Mouse (Mus musculus) c-Kit-positive CD71-positive TER-119-negative erythroid progenitor cells, embryonic 14.5 days (primary cell): ENCODE measurements around the gene Mrpl9.

Experiments
- DNase-seq: peaks from one replicate; pipeline ENCODE4 v3.0.0-alpha.2; 2013; ENCODE audit warnings: low read depth

Gene Mrpl9

DNA sequence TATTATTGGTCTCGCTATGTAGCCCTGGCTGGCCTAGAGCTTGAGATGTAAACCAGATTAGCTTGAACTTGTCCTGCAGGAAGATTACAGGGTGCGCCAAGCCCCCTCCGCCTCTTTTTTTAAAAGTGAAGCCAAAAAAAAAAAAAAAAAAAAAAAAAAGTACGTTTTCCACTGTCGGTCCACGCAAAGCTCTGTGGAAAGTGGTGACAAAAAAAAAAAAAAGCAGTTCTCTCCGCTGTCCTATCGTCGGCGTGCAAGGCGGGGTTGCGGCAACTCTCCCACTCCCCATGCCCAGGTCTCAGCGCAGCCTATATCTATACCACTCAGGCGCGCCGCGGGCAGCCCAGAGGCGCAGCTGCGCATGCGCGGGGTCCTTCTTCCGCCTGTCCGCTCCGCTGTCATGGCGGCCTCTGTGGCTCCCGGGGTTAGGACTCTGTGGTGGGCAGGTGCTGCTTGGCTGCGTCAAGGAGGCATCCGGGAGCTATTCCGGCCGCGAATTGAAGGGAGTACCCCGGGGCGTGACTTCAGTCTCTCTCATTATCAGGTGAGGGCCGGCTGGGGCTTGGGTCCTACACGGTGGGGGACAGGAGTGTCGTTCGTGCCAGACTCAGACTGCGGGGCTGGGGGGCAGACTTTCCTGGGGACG lies at the start of gene Mrpl9:
Mrpl9 (plus strand) TSS at position 368 of the 646 bp plus-strand sequence.
- DNase-seq = peak; percentile 84

DNA sequence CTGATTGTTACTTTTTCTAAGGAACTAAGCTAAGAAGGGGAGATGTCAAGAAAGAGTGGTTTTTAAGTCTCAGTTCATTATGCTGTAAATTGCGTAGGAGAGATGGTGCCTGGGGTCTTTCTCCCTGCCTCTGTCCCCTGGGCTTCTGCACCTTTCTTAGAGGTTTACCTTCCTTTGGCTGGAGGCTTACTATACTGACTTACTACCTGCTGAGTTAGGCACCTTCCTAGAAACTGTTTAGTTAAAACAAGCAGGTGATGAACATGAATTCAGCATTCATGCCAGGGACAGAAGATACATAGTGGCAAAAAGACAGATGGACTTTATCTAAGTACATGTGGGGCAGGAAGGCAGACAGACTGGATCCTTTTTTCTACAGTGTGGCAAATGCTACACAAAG lies 46.8 kb upstream of the Mrpl9 start:
- no peak for DNase-seq

DNA sequence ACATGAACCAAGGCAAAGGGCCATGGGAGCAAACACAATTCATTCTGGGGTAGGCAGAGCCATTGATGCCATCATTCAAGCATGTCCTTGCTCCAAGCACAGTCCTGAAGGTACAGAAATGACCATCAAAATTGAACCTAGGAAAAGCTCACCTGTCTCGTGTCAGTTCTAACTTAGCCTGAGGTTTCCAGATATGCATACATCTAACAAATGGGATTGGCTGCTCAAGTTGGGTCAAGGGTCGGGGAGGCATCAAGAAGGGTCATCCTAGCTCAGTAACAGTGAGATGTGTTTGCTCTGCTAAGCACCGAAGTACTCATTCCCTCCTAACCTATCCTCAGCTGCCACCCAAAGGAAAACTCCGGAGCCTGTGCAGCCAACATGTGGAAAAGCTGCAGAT lies 46.3 kb upstream of the Mrpl9 start:
- no peak for DNase-seq

DNA sequence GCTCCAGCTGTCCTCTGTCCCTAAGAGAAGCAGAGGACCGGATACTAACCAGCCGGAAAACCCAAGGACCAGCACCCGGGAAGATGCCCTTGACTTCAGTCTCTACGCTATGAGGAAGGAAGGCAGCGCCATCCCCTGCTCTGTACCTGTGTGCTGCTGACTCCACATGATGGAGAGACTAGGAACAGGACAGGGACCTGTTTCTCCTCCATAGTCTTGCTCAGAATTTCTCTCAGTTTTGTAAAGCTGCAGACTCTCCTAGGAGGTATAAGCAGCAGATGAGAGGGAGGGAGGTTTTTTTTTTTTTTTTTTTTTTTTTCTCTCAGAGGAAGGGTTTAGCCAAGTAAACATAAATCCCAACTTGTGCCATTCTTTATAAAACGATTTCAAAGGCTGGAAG lies 44.9 kb upstream of the Mrpl9 start, which contains the start of gene Lingo4:
Lingo4 (plus strand) TSS at position 301 of the 400 bp plus-strand sequence.
- DNase-seq = no peak

DNA sequence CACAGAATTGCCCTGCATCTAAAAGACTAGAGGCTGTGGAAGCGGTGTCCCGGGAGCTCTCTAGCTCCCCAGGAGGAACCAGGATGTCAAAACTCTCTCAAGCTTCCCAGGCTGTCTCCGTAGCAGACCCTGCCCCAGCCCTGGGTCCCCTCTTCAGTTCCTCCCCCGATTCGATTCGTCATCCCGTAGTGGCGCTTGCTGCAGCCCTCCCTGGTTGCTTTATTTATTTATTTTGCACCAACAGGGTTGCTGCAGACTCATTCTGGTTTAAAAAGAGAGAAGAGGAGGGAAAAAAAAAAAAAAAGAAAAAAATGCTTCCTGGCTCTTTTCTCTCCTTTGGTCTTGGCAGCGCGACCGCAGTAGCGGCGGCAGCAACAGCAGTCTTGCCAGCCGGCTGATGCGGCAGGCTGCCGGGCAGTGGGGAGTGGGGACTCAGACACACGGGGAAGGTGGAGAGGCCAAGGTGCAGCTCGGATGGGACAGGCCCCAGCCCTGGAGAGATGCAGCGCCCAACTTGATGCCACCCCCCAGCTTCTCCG lies 44.1 kb upstream of the Mrpl9 start:
- no peak for DNase-seq

DNA sequence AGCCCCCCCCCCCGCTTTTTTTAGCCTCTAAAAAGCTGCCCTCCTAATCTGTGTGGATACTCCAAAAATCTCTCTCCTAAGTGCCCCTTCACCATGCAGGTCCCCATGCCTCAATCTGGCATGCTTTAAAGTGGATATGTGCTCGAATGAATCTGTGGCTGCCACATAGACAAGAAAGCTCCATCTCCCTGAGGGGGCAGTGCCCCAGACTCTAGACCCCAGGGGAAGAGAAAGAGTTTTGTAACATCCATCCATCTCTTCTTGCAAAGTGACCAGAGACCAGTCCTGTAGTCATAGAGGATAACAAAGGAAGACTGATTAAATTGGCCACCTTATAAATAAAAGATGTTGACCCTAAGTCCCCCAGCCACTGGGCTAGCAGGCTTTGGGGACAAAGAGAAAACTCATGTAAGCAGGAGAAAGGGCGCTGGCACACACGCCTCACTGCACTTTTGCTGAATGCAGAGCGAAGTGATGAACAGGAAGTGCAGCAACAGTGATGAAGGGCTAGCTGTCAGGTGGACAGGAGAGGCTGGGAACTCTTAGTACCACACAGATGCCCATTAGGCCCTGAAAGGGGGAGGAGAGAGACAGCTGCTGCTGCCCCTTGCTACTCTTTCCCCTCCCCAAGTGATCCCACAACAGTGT lies 43.3 kb upstream of the Mrpl9 start:
- DNase-seq = no peak

DNA sequence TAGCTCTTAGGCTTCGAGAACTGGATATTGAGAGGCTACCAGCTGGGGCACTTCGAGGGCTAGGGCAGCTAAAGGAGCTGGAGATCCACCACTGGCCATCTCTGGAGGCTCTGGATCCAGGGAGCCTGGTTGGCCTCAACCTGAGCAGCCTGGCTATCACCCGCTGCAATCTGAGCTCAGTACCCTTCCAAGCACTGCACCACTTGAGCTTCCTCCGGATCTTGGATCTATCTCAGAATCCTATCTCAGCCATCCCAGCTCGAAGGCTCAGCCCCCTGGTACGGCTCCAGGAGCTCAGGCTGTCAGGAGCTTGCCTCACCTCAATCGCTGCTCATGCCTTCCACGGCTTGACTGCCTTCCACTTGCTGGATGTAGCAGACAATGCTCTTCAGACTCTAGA lies 40.7 kb upstream of the Mrpl9 start:
- DNase-seq = no peak

DNA sequence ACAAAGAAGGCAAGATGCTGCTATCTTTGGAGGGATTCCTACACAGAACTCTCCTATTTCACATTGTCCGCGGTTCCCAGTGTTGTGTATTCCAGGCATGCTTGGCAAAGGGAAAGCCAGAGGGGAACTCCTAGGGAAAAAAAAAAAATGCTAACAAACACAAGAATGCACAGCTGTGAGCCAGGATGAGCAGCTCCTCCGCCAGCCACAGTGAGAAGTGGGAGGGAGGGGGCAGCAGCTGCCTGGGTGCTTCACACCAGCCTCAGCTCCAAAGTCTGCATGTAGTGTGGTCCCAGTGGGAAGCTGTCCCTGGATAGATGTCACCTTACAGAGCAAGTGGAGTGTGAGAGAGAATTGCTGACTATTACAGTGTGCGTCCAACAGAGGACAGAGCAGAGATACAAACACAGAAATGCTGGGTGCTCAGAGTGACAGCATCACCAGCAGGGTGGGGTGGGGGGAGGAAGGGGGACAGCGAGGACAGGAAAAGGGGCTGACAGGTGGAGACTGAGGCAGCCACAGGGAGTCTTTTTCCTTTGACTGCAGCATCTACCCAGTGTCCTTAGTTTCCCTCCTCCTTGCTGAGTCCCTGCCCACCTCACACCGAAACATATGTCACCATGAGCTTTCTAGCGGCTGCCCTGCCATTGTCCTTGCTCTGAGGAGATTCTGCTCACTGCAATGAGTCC lies 38.6 kb upstream of the Mrpl9 start:
- DNase-seq = no peak

DNA sequence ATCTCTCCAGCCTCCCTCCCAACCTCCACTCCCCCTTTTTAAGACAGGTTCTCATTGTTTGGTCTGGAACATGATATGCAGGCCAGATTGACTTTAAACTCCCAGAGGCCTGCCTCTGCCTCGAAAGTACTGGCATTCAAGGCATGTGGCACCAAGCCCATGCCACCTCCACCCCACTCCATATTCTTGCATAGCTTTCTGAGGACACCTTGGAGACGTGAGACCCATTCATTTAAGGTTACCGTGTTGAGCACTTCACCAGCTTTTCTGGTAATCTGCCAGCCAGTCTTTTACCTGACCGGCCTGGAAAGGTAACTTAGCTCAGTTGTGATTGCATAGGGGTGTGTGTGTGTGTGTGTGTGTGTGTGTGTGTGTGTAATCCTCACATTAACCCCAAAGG lies 37.6 kb upstream of the Mrpl9 start:
- no peak for DNase-seq

DNA sequence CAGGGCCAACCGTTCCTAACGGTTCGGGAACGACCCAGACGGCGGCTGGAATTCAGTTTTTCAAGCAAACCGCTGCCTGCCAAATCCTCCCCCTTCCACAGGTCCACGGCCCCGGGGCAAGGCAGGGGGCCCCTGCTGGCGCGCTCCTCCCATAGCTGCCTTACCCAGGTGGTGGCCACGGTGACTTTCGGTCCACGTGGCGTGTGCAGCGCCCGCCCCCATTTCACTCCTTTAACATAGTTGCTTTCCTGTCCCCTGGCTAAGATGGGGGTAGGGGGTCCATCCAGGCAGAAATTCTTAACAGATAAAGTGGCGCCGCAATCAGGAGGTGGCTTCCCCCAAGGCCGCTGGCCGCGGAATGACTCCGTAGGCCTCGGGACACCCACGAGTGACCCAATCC lies 30.6 kb upstream of the Mrpl9 start:
- DNase-seq = no peak

DNA sequence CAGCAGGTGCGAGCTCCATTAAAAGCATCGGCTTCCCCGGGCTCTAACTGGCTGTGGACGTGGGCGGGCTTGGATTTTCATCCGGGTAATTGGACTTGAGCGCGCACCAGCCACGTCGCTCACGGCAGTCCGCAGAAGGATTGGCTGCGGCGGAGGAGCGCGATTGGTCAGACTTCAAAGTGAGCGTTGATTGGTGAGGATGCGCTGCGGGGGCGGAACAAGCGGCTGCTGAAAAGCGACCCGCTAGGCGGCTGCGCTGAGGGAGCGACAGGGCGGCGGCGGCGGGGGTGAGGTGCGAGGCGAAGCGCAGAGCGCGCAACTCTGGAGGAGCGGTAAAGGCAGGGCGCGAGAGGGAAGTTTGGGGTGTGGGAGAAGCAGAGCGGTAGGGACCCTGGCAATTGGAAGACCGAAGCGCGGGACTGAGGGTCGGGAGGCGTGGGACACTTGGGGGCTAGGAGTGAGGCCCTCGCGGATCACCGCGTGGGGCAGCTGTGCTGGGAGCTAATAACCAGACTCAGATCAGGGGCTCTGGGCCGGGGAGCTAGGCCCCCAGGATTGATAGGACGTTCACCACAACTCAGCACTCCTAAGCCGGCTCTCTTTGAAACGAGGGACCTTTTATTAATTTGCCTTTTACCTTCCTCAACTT lies 30.0 kb upstream of the Mrpl9 start, which contains the start of gene Tdrkh:
Tdrkh (plus strand) TSS at position 243 of the 649 bp plus-strand sequence.
- DNase-seq = peak; percentile 81

DNA sequence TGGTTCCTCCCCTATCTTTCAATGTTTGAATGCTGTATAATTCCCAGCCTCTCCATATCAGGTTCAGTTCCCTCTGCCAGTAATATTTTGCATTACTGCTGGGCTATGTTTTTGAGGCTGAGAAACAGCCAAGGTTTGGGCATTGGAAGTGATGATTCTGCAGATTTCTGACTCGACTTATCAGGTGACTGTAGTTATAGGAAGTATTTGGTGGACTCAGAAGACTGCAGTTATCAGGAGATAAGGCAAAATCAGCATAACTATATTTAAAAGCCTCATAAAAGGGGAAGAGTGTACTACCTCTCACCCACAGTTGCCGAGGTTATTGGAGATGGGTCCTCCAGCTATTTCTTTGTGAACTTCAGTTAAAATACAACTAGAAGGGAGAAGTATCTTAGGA lies 12.1 kb upstream of the Mrpl9 start:
- no peak for DNase-seq

DNA sequence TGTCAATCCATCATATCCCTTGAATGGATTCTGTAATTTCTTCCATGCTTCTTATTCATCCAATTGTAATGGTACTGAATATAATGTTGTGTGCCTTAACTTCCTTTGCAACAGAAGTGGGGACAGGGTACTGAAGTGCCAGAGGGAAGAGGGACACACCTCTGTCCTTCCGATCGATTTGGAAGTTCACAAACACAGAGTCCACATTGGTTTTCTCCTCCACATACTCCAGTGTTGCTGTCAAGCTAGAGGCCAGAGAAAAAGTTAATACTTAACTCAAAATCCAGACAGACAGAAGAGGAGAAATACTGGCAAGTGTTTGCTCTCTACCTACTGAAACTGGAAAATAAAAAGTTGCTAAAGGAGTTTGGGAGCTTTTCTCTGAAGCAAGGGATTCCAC lies 8.8 kb upstream of the Mrpl9 start:
- no peak for DNase-seq

DNA sequence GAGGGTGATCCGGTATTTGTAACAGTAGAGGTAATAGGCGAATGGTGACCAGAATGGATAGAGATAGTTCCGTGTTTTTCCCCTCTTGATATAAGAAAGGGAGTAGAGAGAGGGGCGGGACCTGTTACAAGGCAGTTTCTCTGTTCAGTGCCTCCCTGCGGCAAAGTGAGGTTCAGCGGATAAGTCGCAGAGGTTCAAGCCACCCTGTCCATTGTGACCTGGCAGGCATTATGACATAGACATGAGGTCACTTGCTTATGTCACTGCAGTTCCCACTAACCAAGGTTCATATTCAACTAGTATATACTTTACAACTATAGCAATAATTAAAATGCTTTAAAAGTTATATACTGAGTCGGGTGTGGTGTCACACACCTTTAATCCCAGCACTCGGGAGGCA lies 6.7 kb upstream of the Mrpl9 start:
- DNase-seq = no peak

DNA sequence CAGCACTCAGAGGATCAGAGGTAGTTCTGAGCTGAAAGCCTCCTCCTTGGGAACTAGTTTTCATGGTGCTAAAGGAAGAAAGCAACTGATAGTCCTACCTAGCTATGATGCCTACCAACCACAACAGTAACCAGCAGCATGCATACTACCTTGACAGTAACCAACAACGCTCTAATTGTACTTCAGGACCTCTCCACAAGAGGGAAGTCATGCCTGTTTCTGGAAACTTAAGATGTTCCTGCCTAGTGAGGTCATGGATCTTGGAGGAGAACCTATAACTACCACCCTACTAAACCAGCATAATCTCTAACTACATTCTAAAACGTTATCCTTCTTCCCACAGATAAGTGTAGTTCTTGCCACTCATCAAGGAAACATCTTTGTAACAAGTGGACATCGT lies 1.9 kb upstream of the Mrpl9 start:
- no peak for DNase-seq

DNA sequence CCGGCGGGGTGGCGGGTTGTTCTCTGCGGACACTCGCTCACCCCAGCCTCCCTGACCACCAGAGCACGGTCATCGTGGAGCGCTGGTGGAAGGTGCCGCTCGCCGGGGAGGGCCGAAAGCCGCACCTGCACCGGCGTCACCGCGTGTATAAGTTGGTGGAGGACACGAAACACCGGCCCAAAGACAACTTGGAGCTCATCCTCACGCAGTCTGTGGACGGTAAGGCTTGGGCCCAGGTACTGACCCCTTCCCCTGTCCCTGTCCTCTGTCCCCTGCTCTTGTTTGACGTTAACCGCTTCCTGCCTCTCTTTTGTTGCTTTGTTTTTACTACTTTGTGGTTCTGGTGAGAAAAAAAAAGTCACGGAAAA lies 463 bp downstream of the Mrpl9 start, which contains the start of gene Oaz3:
Oaz3 (minus strand) TSS at position 319 of the 368 bp plus-strand sequence.
- DNase-seq = no peak

DNA sequence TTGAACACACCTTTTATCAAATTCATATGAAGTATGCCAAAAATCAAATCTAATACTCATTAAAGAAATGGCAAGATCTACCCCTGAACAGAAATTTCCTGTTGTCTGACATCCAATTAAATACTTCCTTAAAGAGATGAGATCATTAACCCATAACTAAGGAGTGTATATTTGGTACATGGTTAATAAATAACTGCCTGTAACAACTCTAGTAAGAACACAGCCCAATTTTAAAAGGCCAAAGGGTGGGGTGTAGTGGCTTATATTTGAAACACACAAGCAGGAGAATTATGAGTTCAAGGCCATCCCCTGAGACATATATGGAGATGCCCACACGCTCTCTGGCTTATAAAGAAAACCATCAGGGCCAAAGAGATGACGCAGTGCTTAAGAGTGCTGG lies 6.3 kb downstream of the Mrpl9 start:
- no peak for DNase-seq

DNA sequence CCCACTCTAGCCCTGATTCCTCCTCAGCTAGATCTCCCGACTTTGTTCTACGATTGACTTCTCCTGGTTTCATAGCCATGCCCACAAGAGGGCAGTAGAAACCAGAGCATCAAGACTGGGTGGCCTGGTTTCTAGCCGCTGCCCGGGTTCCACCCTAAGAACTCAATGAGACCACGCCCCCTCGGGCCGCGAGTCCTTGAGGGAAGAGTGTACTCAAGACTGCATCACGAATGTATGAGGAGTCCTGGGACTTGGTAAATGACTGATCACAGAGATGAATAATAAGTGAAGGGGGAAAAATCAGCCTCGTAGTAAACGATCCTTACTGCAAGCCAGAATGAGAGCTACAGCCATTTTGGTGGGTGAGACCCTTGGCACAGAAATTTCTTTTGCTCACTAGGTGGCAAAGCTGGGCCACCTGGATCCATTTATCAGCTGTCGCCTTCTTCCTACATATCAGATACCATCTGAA lies 13.4 kb downstream of the Mrpl9 start:
- DNase-seq = peak; percentile 89

DNA sequence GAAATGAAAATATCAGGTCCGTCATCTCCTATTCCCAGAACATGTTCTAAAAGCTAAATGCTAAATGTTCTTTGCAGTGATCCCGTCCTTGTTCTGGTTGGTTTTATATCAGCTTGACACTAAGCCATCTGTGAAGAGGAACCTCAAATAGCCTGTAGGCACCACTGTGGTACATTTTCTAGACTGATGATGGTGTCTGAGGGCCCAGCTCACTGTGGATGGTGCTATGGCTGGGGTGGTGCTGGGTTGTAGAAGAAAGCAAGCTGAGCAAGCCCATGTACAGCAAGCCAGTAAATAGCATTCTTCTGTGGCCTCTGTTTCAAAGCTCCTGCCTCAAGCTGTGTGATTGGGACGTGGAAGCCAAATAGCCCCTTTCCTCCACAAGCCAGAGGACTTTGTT lies 13.9 kb downstream of the Mrpl9 start:
- no peak for DNase-seq

DNA sequence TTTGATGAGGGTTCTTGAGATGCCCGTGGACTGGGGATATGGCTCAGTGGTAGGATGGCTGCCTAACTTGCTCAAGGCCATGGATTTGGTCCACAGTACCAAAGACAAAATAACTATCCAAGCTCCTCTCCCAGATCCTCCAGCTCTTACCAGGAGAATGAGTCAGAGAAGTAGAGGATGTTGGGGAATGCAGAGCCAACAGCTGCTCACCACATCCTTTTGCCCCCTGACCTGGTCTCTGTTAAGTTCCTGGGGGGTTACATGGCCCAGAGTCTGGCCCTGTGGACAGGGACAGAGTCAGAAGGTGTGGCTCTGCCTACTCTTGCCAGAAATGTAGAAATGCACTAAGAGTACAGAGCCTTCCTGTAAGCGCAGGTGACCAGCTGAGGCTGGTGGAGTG lies 16.7 kb downstream of the Mrpl9 start:
- no peak for DNase-seq

DNA sequence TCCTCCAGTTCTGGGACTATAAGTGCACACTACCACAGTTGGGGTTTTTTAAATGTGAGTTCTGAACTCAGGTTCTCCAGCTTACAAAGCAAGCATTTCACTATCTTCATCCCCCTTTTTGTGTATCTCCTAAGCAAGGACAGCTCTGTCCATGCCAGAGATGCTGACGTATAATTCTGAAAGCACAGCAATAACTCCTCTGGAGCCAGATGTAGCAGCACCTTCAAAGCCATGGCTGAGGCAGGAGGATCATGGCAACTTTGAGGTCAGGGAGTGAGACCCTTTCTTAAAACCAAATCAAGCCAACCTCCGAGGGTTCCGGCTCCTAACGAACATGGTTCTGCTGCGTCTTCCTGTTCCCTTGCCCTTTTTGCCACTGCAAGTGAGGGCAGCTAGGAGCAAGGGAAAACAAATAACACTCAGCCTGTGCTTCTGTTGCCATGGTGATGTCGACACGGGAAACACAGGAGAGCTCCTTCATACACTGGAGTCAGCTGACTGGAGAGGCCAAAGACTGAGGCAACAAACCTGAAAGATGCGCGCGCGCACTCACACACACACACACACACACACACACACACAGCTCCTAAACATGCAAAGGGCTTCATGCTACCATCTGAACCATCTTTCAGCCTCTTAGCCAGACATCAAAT lies 20.9 kb downstream of the Mrpl9 start:
- no peak for DNase-seq
